8 mouse cellular contexts compared by ENCODE assay signal in the genomic region with DNA sequence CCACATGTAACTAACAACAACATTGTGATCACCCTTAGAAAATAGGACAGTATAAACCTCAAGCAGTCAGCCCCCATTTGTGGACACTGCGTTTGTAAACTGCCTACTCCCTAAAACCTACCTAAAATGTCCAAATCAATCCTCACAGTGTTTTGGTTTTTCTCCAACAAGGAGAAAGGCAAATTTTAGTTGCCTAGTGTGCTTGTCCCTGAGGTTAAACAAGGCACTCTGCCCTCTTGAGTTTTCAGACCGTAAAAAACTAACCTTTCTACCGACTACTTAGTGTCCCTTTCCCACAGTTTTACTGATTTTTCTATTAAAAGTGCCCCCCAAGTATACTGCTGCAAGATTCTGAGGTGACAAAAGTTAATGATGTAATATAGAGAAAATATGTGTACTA. TPM values are rescaled to one million over a fixed set of nuclear protein-coding genes. Genes with fewer than 3 reads are reported as not detected.
DNase-seq lines count a peak whose midpoint lies in the region; ATAC-seq and TF ChIP-seq lines count a peak whose summit lies in the region.
"Had no signal": no experiment of that assay in that cellular context is flagged by ENCODE, and none has a peak within 500 bp of the region (broad histone marks: within the 10 kb centered on the region; RNA-seq: fewer than 3 reads in every experiment).

No protein-coding gene starts in this region.

- intact Hi-C loops in gastrocnemius, postnatal 14 days (cut with DNase I; ENCODE audit: low total_unique reads) = no loop called here

- no peak for TF ChIP-seq CTCF in liver, adult 2 months (IDR thresholded peaks at IDR 0.05; ENCODE audit: low read depth, low read length)

- peak overlapping the region; percentile 80; the same call in 1 of the 2 replicates for H3K4me2 ChIP-seq in forebrain, embryonic 14.5 days (ENCODE audit: low read length)
- H3K4me2 ChIP-seq in neural tube, embryonic 13.5 days = peak overlapping the region; percentile 68

- no peaks in the 10 kb centered on the region for H3K9me3 ChIP-seq in forebrain, embryonic 14.5 days (replicated peaks; ENCODE audit: control insufficient read depth, low read length)
- no peaks in the 10 kb centered on the region for H3K9me3 ChIP-seq in limb, embryonic 10.5 days (replicated peaks)
- H3K9me3 ChIP-seq in neural tube, embryonic 13.5 days = no peaks in the 10 kb centered on the region

- no peaks in the 10 kb centered on the region for H3K79me2 ChIP-seq in liver, adult 2 months (ENCODE audit: control insufficient read depth, insufficient read depth, low read length)

- H3K4me3 ChIP-seq in liver, adult 2 months (ENCODE audit: insufficient read depth, low read depth, low read length) = no peak overlapping the region
- peak overlapping the region; percentile 78 for H3K4me3 ChIP-seq in forebrain, embryonic 14.5 days (ENCODE audit: low read depth, low read length)
- peak overlapping the region; percentile 78 for H3K4me3 ChIP-seq in limb, embryonic 10.5 days
- peak overlapping the region; percentile 73 for H3K4me3 ChIP-seq in neural tube, embryonic 13.5 days

- H3K27ac ChIP-seq in liver, adult 2 months (replicated peaks; ENCODE audit: insufficient read depth, low read depth, low read length) = no peak overlapping the region
- H3K27ac ChIP-seq in forebrain, embryonic 14.5 days (ENCODE audit: low read depth, low read length) = no peak overlapping the region
- H3K27ac ChIP-seq in limb, embryonic 10.5 days = no peak overlapping the region
- H3K27ac ChIP-seq in neural tube, embryonic 13.5 days (replicated peaks) = no peak overlapping the region

- ATAC-seq in forebrain, embryonic 14.5 days = no peak
- no peak for ATAC-seq in neural tube, embryonic 13.5 days (ENCODE audit: low read depth)
- no peak for ATAC-seq in activated CD4-positive, CD25-positive, alpha-beta regulatory T cell, adult 4 months

- H3K9ac ChIP-seq in liver, adult 2 months (ENCODE audit: low read depth, low read length) = no peak overlapping the region
- no peak overlapping the region for H3K9ac ChIP-seq in forebrain, embryonic 14.5 days (ENCODE audit: low read length)
- H3K9ac ChIP-seq in neural tube, embryonic 13.5 days = no peak overlapping the region

- H3K27me3 ChIP-seq in liver, adult 2 months (ENCODE audit: control insufficient read depth, insufficient read depth, low read length) = no peaks in the 10 kb centered on the region
- no peaks in the 10 kb centered on the region for H3K27me3 ChIP-seq in forebrain, embryonic 14.5 days (replicated peaks; ENCODE audit: control insufficient read depth, insufficient read depth, low read length)
- no peaks in the 10 kb centered on the region for H3K27me3 ChIP-seq in limb, embryonic 10.5 days (ENCODE audit: low read depth, poor library complexity, severe bottlenecking)
- H3K27me3 ChIP-seq in neural tube, embryonic 13.5 days = no peaks in the 10 kb centered on the region; the same call in 1 of the 2 replicates

- TF ChIP-seq POLR2A in liver, adult 2 months (IDR thresholded peaks at IDR 0.05; ENCODE audit: extremely low read depth, insufficient read depth, low read length) = no peak

- peaks cover 8% of the 10 kb centered on the region; the same call in 1 of the 2 replicates for H3K4me1 ChIP-seq in liver, adult 2 months (ENCODE audit: control insufficient read depth, insufficient read depth, low read length)
- H3K4me1 ChIP-seq in forebrain, embryonic 14.5 days (ENCODE audit: control insufficient read depth, insufficient read depth, low read length) = peaks cover 13% of the 10 kb centered on the region; the same call in 1 of the 2 replicates
- peaks cover 17% of the 10 kb centered on the region for H3K4me1 ChIP-seq in limb, embryonic 10.5 days
- peaks cover 29% of the 10 kb centered on the region for H3K4me1 ChIP-seq in neural tube, embryonic 13.5 days (replicated peaks)

- H3K36me3 ChIP-seq in liver, adult 2 months (ENCODE audit: control insufficient read depth, insufficient read depth, low read length) = no peaks in the 10 kb centered on the region
- no peaks in the 10 kb centered on the region for H3K36me3 ChIP-seq in forebrain, embryonic 14.5 days (ENCODE audit: control insufficient read depth, insufficient read depth, low read length)
- H3K36me3 ChIP-seq in limb, embryonic 10.5 days = no peaks in the 10 kb centered on the region
- no peaks in the 10 kb centered on the region for H3K36me3 ChIP-seq in neural tube, embryonic 13.5 days

- WGBS in liver, adult 2 months = 40% methylated on average over 3 of the region's 3 CpGs
- WGBS in forebrain, embryonic 14.5 days = 92% methylated on average over 3 of the region's 3 CpGs
- 93% methylated on average over 3 of the region's 3 CpGs for WGBS in limb, embryonic 10.5 days
- WGBS in neural tube, embryonic 13.5 days = 94% methylated on average over 3 of the region's 3 CpGs

- DNase-seq in liver, adult 2 months (ENCODE audit: extremely low read depth, low read depth, low spot score) = peak; percentile 60
- DNase-seq in liver = no peak
- DNase-seq in forebrain, embryonic 14.5 days (ENCODE audit: low spot score) = no peak
- DNase-seq in limb, embryonic 10.5 days (ENCODE audit: low spot score) = no peak
- DNase-seq in gastrocnemius, postnatal 14 days = no peak

RNA-seq across cellular contexts. Expression of a gene that starts 2.4 kb away (rescaled TPM):
- total RNA-seq in liver, adult 2 months (2014; rRNA removed) = 20.4 and 20.7 TPM in 2 replicates
- 11.4 and 11.7 TPM in 2 replicates for polyA plus RNA-seq in liver, adult 2 months (2012; rRNA removed)
- 57.4 and 60.6 TPM in 2 replicates for polyA plus RNA-seq in forebrain, embryonic 14.5 days (2014; fragmentation: Nextera tagmentation; extraction: Ambion mirVana)
- 51.3 and 55.0 TPM in 2 replicates for polyA plus RNA-seq in limb, embryonic 10.5 days (2016; fragmentation: Nextera tagmentation; extraction: Ambion mirVana)
- polyA plus RNA-seq in neural tube, embryonic 13.5 days (2015; fragmentation: Nextera tagmentation; extraction: Ambion mirVana) = 51.4 and 63.2 TPM in 2 replicates
- polyA plus RNA-seq in activated CD4-positive, CD25-positive, alpha-beta regulatory T cell, adult 4 months (2017; shearing (Covaris generic)) = 10 to 100 TPM; 42.1 to 53.8 TPM
- total RNA-seq in gastrocnemius, postnatal 14 days (2021) = 10 to 100 TPM; 21.5 to 22.5 TPM

RNA-seq across cellular contexts. Expression of a gene that starts 15.7 kb away (rescaled TPM):
- 9.2 and 12.6 TPM in 2 replicates for total RNA-seq in liver, adult 2 months (2014; rRNA removed)
- 5.7 and 8.1 TPM in 2 replicates for polyA plus RNA-seq in liver, adult 2 months (2012; rRNA removed)
- 23.8 and 29.9 TPM in 2 replicates for polyA plus RNA-seq in forebrain, embryonic 14.5 days (2014; fragmentation: Nextera tagmentation; extraction: Ambion mirVana)
- polyA plus RNA-seq in limb, embryonic 10.5 days (2016; fragmentation: Nextera tagmentation; extraction: Ambion mirVana) = 13.0 and 16.3 TPM in 2 replicates
- polyA plus RNA-seq in neural tube, embryonic 13.5 days (2015; fragmentation: Nextera tagmentation; extraction: Ambion mirVana) = 26.9 and 28.4 TPM in 2 replicates
- polyA plus RNA-seq in activated CD4-positive, CD25-positive, alpha-beta regulatory T cell, adult 4 months (2017; shearing (Covaris generic)) = 1 to 10 TPM; 7.2 to 8.0 TPM
- total RNA-seq in gastrocnemius, postnatal 14 days (2021) = 10 to 100 TPM; 13.3 to 14.8 TPM

RNA-seq across cellular contexts. Expression of a gene that starts 51.8 kb away (rescaled TPM):
- total RNA-seq in liver, adult 2 months (2014; rRNA removed) = under 0.01 TPM in 1 of 2 replicates, not detected in the other
- not detected in 2 replicates for polyA plus RNA-seq in liver, adult 2 months (2012; rRNA removed)
- polyA plus RNA-seq in forebrain, embryonic 14.5 days (2014; fragmentation: Nextera tagmentation; extraction: Ambion mirVana) = 77.3 and 98.6 TPM in 2 replicates
- polyA plus RNA-seq in limb, embryonic 10.5 days (2016; fragmentation: Nextera tagmentation; extraction: Ambion mirVana) = 56.3 and 64.0 TPM in 2 replicates
- 90.3 and 94.0 TPM in 2 replicates for polyA plus RNA-seq in neural tube, embryonic 13.5 days (2015; fragmentation: Nextera tagmentation; extraction: Ambion mirVana)
- under 1 TPM; 0.15 to 0.30 TPM for polyA plus RNA-seq in activated CD4-positive, CD25-positive, alpha-beta regulatory T cell, adult 4 months (2017; shearing (Covaris generic))
- 1 to 10 TPM; 2.6 to 5.6 TPM for total RNA-seq in gastrocnemius, postnatal 14 days (2021)
- total RNA-seq: hematopoietic stem cell, adult 5-6 weeks had no signal

Comparison
In these comparisons a context has a peak if more than half of its experiments do, and no peak if none do; other contexts are left out.
1. RNA of a gene that starts 51.8 kb away (polyA plus RNA-seq): 90.3 to 94.0 TPM in neural tube, embryonic 13.5 days, 77.3 to 98.6 TPM in forebrain, embryonic 14.5 days and 56.3 to 64.0 TPM in limb, embryonic 10.5 days; 0.15 to 0.30 TPM in activated CD4-positive, CD25-positive, alpha-beta regulatory T cell, adult 4 months and not detected in liver, adult 2 months; every median in the first group is over 10 times any median in the second.